14 mouse cellular contexts compared by ENCODE assay signal in genomic region chrX:106017516-106017915, GRCm38 (mm10). TPM values are rescaled to one million over a fixed set of nuclear protein-coding genes. Genes with fewer than 3 reads are reported as not detected.
DNase-seq lines count a peak whose midpoint lies in the region; ATAC-seq and TF ChIP-seq lines count a peak whose summit lies in the region.
"Had no signal": no experiment of that assay in that cellular context is flagged by ENCODE, and none has a peak within 500 bp of the region (broad histone marks: within the 10 kb centered on the region; RNA-seq: fewer than 3 reads in every experiment).

No protein-coding gene starts in this region.

- no peaks in the 10 kb centered on the region for H3K9me3 ChIP-seq in forebrain, embryonic 10.5 days
- no peaks in the 10 kb centered on the region for H3K9me3 ChIP-seq in forebrain, embryonic 13.5 days (replicated peaks)
- H3K9me3 ChIP-seq in hindbrain, embryonic 15.5 days = no peaks in the 10 kb centered on the region
- no peaks in the 10 kb centered on the region for H3K9me3 ChIP-seq in hindbrain, embryonic 12.5 days (replicated peaks)
- H3K9me3 ChIP-seq in CH12.LX (replicated peaks; ENCODE audit: low read length) = no peaks in the 10 kb centered on the region
- H3K9me3 ChIP-seq in intestine, embryonic 16.5 days (ENCODE audit: control insufficient read depth, low read length) = no peaks in the 10 kb centered on the region

- no peak for TF ChIP-seq POLR2A in CH12.LX (IDR thresholded peaks at IDR 0.05; ENCODE audit: low read depth, low read length)

- dilution Hi-C loops in CH12.LX (cut with MboI; ENCODE audit: extremely low pct_ligation_motif_present, extremely low pct_unique_long_range_greater_than_20kb, low sequenced_read_pairs) = no loop called here

- TF ChIP-seq CTCF in CH12.LX (conservative IDR thresholded peaks at IDR 0.05 in 1 of 2, IDR thresholded peaks at IDR 0.05 in 1 of 2; ENCODE audit: low read depth in 2 of 2, low read length in 2 of 2) = no peak

- peaks cover 42% of the 10 kb centered on the region for H3K36me3 ChIP-seq in forebrain, embryonic 10.5 days (replicated peaks)
- peaks cover 14% of the 10 kb centered on the region; the same call in 1 of the 2 replicates for H3K36me3 ChIP-seq in forebrain, embryonic 13.5 days (ENCODE audit: poor library complexity, severe bottlenecking)
- no peaks in the 10 kb centered on the region for H3K36me3 ChIP-seq in hindbrain, embryonic 15.5 days
- H3K36me3 ChIP-seq in hindbrain, embryonic 12.5 days = peaks cover 7% of the 10 kb centered on the region; the same call in 1 of the 2 replicates
- H3K36me3 ChIP-seq in CH12.LX (replicated peaks in 1 of 2; ENCODE audit: control insufficient read depth in 1 of 2, insufficient read depth in 1 of 2, low read length in 1 of 2) = peaks cover 17 to 24% of the 10 kb centered on the region in 2 experiments
- no peaks in the 10 kb centered on the region for H3K36me3 ChIP-seq in intestine, embryonic 16.5 days (ENCODE audit: control insufficient read depth, insufficient read depth, low read length)

- ATAC-seq in forebrain, embryonic 13.5 days = no peak
- ATAC-seq in hindbrain, embryonic 15.5 days (ENCODE audit: low FRiP score, low read depth) = no peak
- ATAC-seq in hindbrain, embryonic 12.5 days (ENCODE audit: low FRiP score) = no peak
- no peak for ATAC-seq in intestine, embryonic 16.5 days

- H3K79me2 ChIP-seq in CH12.LX (replicated peaks; ENCODE audit: control insufficient read depth, extremely low read depth, insufficient read depth, poor library complexity, severe bottlenecking) = peaks cover 16% of the 10 kb centered on the region

- DNase-seq in forebrain, embryonic 10.5 days (ENCODE audit: extremely low spot score, low spot score) = no peak
- DNase-seq in CH12.LX (ENCODE audit: extremely low read depth) = no peak
- DNase-seq in frontal cortex, adult 2 months (ENCODE audit: extremely low spot score in 1 of 2, low spot score in 1 of 2) = no peak
- no peak for DNase-seq in right cerebral cortex, adult 18-20 months
- DNase-seq: adrenal gland, postnatal 36 days; cerebellum, adult 11 months; kidney, postnatal 4 days; lung, postnatal 10 days; midbrain, embryonic 14.5 days; thymus, adult 2 months had no signal

- no peak for TF ChIP-seq RAD21 in CH12.LX (IDR thresholded peaks at IDR 0.05; ENCODE audit: low read depth, low read length)

- no peak for TF ChIP-seq EP300 in CH12.LX (IDR thresholded peaks at IDR 0.05; ENCODE audit: low read length)

- 88% methylated on average over 4 of the region's 4 CpGs for WGBS in forebrain, embryonic 10.5 days
- WGBS in forebrain, embryonic 13.5 days = 91% methylated on average over 4 of the region's 4 CpGs
- WGBS in hindbrain, embryonic 15.5 days = 89% methylated on average over 4 of the region's 4 CpGs
- 87% methylated on average over 4 of the region's 4 CpGs for WGBS in hindbrain, embryonic 12.5 days
- WGBS in intestine, embryonic 16.5 days = 91% methylated on average over 4 of the region's 4 CpGs

- H3K27me3 ChIP-seq in forebrain, embryonic 10.5 days (ENCODE audit: poor library complexity, severe bottlenecking) = 0 out of 2 replicates have a peak, but pooled peaks cover 4% of the 10 kb centered on the region
- H3K27me3 ChIP-seq in forebrain, embryonic 13.5 days = no peaks in the 10 kb centered on the region
- no peaks in the 10 kb centered on the region for H3K27me3 ChIP-seq in hindbrain, embryonic 15.5 days
- H3K27me3 ChIP-seq in hindbrain, embryonic 12.5 days = no peaks in the 10 kb centered on the region
- no peaks in the 10 kb centered on the region for H3K27me3 ChIP-seq in CH12.LX (replicated peaks)
- no peaks in the 10 kb centered on the region for H3K27me3 ChIP-seq in intestine, embryonic 16.5 days (replicated peaks; ENCODE audit: control insufficient read depth, insufficient read depth, low read length)

- no peak overlapping the region for H3K27ac ChIP-seq in forebrain, embryonic 10.5 days
- H3K27ac ChIP-seq in forebrain, embryonic 13.5 days = no peak overlapping the region
- H3K27ac ChIP-seq in hindbrain, embryonic 15.5 days (replicated peaks) = no peak overlapping the region
- no peak overlapping the region for H3K27ac ChIP-seq in hindbrain, embryonic 12.5 days
- H3K27ac ChIP-seq in CH12.LX (ENCODE audit: insufficient read depth, low read depth) = no peak overlapping the region
- no peak overlapping the region for H3K27ac ChIP-seq in intestine, embryonic 16.5 days (ENCODE audit: low read length)

- H3K4me2 ChIP-seq in forebrain, embryonic 13.5 days = no peak overlapping the region
- peak overlapping the region; percentile 49; the same call in 1 of the 2 replicates for H3K4me2 ChIP-seq in hindbrain, embryonic 15.5 days
- H3K4me2 ChIP-seq in hindbrain, embryonic 12.5 days (replicated peaks) = no peak overlapping the region
- no peak overlapping the region for H3K4me2 ChIP-seq in CH12.LX (ENCODE audit: insufficient read depth, low read depth, poor library complexity, severe bottlenecking)
- 0 out of 2 replicates have a peak overlapping the region, but pooled peaks have one; percentile 16 for H3K4me2 ChIP-seq in intestine, embryonic 16.5 days (ENCODE audit: low read depth, low read length)

- no peak overlapping the region for H3K9ac ChIP-seq in forebrain, embryonic 13.5 days
- H3K9ac ChIP-seq in hindbrain, embryonic 15.5 days = no peak overlapping the region
- no peak overlapping the region for H3K9ac ChIP-seq in hindbrain, embryonic 12.5 days
- H3K9ac ChIP-seq in CH12.LX (ENCODE audit: insufficient read depth, low read depth) = no peak overlapping the region; the same call in 1 of the 2 replicates
- H3K9ac ChIP-seq in intestine, embryonic 16.5 days (ENCODE audit: low read depth, low read length) = no peak overlapping the region

- 0 out of 2 replicates have a peak overlapping the region, but pooled peaks have one; percentile 61 for H3K4me3 ChIP-seq in forebrain, embryonic 10.5 days
- H3K4me3 ChIP-seq in forebrain, embryonic 13.5 days = no peak overlapping the region
- no peak overlapping the region for H3K4me3 ChIP-seq in hindbrain, embryonic 15.5 days
- H3K4me3 ChIP-seq in hindbrain, embryonic 12.5 days = no peak overlapping the region
- H3K4me3 ChIP-seq in CH12.LX (replicated peaks in 1 of 3; ENCODE audit: low read depth in 2 of 3, low read length in 2 of 3, poor library complexity in 1 of 3) = peak overlapping the region in 1 of 3 experiments; percentile 62
- 0 out of 2 replicates have a peak overlapping the region, but pooled peaks have one; percentile 2 for H3K4me3 ChIP-seq in intestine, embryonic 16.5 days (ENCODE audit: low read length)

- 0 out of 2 replicates have a peak, but pooled peaks cover 3% of the 10 kb centered on the region for H3K4me1 ChIP-seq in forebrain, embryonic 10.5 days
- H3K4me1 ChIP-seq in forebrain, embryonic 13.5 days = 0 out of 2 replicates have a peak, but pooled peaks cover 1% of the 10 kb centered on the region
- peaks cover 8% of the 10 kb centered on the region for H3K4me1 ChIP-seq in hindbrain, embryonic 15.5 days (replicated peaks)
- no peaks in the 10 kb centered on the region for H3K4me1 ChIP-seq in hindbrain, embryonic 12.5 days
- peaks cover 0 to 4% of the 10 kb centered on the region in 2 experiments; a peak in 2 of 4 replicates for H3K4me1 ChIP-seq in CH12.LX (ENCODE audit: control insufficient read depth in 1 of 2, insufficient read depth in 2 of 2)
- H3K4me1 ChIP-seq in intestine, embryonic 16.5 days (ENCODE audit: control insufficient read depth, insufficient read depth, low read length) = no peaks in the 10 kb centered on the region

- in situ Hi-C loops in CH12.LX (cut with MboI; ENCODE audit: low pct_ligation_motif_present, low pct_unique_long_range_greater_than_20kb, low sequenced_read_pairs) = loop anchor here (5.0 to 10.0 kb wide), 2 partner anchors 93 to 150 kb away; partner anchors contain the start of gene Atrx

TF ChIP-seq in CH12.LX, 34 proteins besides CTCF, POLR2A, EP300 and RAD21:
- TF ChIP-seq TBP (conservative IDR thresholded peaks at IDR 0.05; ENCODE audit: low read depth, low read length) = peak; percentile 54; the same call in 1 of the 2 replicates
- no peak for TF ChIP-seq USF1 (IDR thresholded peaks at IDR 0.05; ENCODE audit: low read depth, low read length)

RNA-seq across cellular contexts. Expression of gene Cox7b, which starts 2.0 kb away (rescaled TPM):
- polyA plus RNA-seq in forebrain, embryonic 10.5 days (2016; fragmentation: Nextera tagmentation; extraction: Ambion mirVana) = 285 and 325 TPM in 2 replicates
- 331 and 363 TPM in 2 replicates for polyA plus RNA-seq in forebrain, embryonic 13.5 days (2015; fragmentation: Nextera tagmentation; extraction: Ambion mirVana)
- 401 and 490 TPM in 2 replicates for polyA plus RNA-seq in hindbrain, embryonic 15.5 days (2015; fragmentation: Nextera tagmentation; extraction: Ambion mirVana)
- polyA plus RNA-seq in hindbrain, embryonic 12.5 days (2016; fragmentation: Nextera tagmentation; extraction: Ambion mirVana) = 285 and 293 TPM in 2 replicates
- total RNA-seq in CH12.LX (2012; rRNA removed) = 222 and 270 TPM in 2 replicates
- total RNA-seq in CH12.LX (2014; rRNA removed) = 593 and 712 TPM in 2 replicates
- 705 and 804 TPM in 2 replicates for polyA plus RNA-seq in CH12.LX (2012; ENCODE audit: insufficient read length, low read depth)
- 547 and 584 TPM in 2 replicates for polyA plus RNA-seq in intestine, embryonic 16.5 days (2015; fragmentation: Nextera tagmentation; extraction: Ambion mirVana)
- 373 and 403 TPM in 2 replicates for polyA plus RNA-seq in frontal cortex, adult 2 months (2012; rRNA removed)

RNA-seq across cellular contexts. Expression of gene Magt1, which starts 5.8 kb away (rescaled TPM):
- polyA plus RNA-seq in forebrain, embryonic 10.5 days (2016; fragmentation: Nextera tagmentation; extraction: Ambion mirVana) = 42.2 and 46.3 TPM in 2 replicates
- polyA plus RNA-seq in forebrain, embryonic 13.5 days (2015; fragmentation: Nextera tagmentation; extraction: Ambion mirVana) = 27.0 and 29.4 TPM in 2 replicates
- 22.4 and 23.6 TPM in 2 replicates for polyA plus RNA-seq in hindbrain, embryonic 15.5 days (2015; fragmentation: Nextera tagmentation; extraction: Ambion mirVana)
- 46.5 and 49.9 TPM in 2 replicates for polyA plus RNA-seq in hindbrain, embryonic 12.5 days (2016; fragmentation: Nextera tagmentation; extraction: Ambion mirVana)
- total RNA-seq in CH12.LX (2012; rRNA removed) (55.1 and 60.7 TPM in 2 replicates), CH12.LX (2014; rRNA removed) (78.4 and 90.3 TPM in 2 replicates)
- polyA plus RNA-seq in CH12.LX (2012; ENCODE audit: insufficient read length, low read depth) = 48.5 and 64.5 TPM in 2 replicates
- 78.9 and 79.8 TPM in 2 replicates for polyA plus RNA-seq in intestine, embryonic 16.5 days (2015; fragmentation: Nextera tagmentation; extraction: Ambion mirVana)
- 8.1 and 8.5 TPM in 2 replicates for polyA plus RNA-seq in frontal cortex, adult 2 months (2012; rRNA removed)

RNA-seq across cellular contexts. Expression of gene Atp7a, which starts 9.6 kb away (rescaled TPM):
- polyA plus RNA-seq in forebrain, embryonic 10.5 days (2016; fragmentation: Nextera tagmentation; extraction: Ambion mirVana) = 17.9 and 19.2 TPM in 2 replicates
- 16.4 and 17.3 TPM in 2 replicates for polyA plus RNA-seq in forebrain, embryonic 13.5 days (2015; fragmentation: Nextera tagmentation; extraction: Ambion mirVana)
- 12.5 and 14.0 TPM in 2 replicates for polyA plus RNA-seq in hindbrain, embryonic 15.5 days (2015; fragmentation: Nextera tagmentation; extraction: Ambion mirVana)
- polyA plus RNA-seq in hindbrain, embryonic 12.5 days (2016; fragmentation: Nextera tagmentation; extraction: Ambion mirVana) = 29.1 and 30.2 TPM in 2 replicates
- total RNA-seq in CH12.LX (2012; rRNA removed) = 5.4 and 5.7 TPM in 2 replicates
- total RNA-seq in CH12.LX (2014; rRNA removed) = 2.2 and 2.6 TPM in 2 replicates
- polyA plus RNA-seq in CH12.LX (2012; ENCODE audit: insufficient read length, low read depth) = 3.9 and 4.0 TPM in 2 replicates
- polyA plus RNA-seq in intestine, embryonic 16.5 days (2015; fragmentation: Nextera tagmentation; extraction: Ambion mirVana) = 17.0 and 18.1 TPM in 2 replicates
- 2.3 and 2.6 TPM in 2 replicates for polyA plus RNA-seq in frontal cortex, adult 2 months (2012; rRNA removed)

Comparison
In these comparisons a context has a peak if more than half of its experiments do, and no peak if none do; other contexts are left out.
1. H3K4me3 ChIP-seq: peak in forebrain, embryonic 10.5 days (single experiment) and intestine, embryonic 16.5 days (single experiment); none in forebrain, embryonic 13.5 days (single experiment), hindbrain, embryonic 15.5 days (single experiment) and hindbrain, embryonic 12.5 days (single experiment).
2. H3K4me2 ChIP-seq: peak in hindbrain, embryonic 15.5 days (single experiment) and intestine, embryonic 16.5 days (single experiment); none in forebrain, embryonic 13.5 days (single experiment), hindbrain, embryonic 12.5 days (single experiment) and CH12.LX (single experiment).